Mouse (Mus musculus): Measurements from ENCODE around the gene Bpi. TPM values are rescaled to one million over a fixed set of nuclear protein-coding genes. Genes with fewer than 3 reads are reported as not detected.

Gene Bpi
- total RNA-seq (2023) = not detected

GRCm38 (mm10) chr2:158258005-158258418, at the start of gene Bpi:
Bpi (plus strand) TSS chr2:158258094.

GRCm38 (mm10) chr2:158228670-158229502, 29.0 kb upstream of the Bpi start, which contains the start of gene D630003M21Rik:
D630003M21Rik (minus strand) TSS chr2:158229222.

DNA sequence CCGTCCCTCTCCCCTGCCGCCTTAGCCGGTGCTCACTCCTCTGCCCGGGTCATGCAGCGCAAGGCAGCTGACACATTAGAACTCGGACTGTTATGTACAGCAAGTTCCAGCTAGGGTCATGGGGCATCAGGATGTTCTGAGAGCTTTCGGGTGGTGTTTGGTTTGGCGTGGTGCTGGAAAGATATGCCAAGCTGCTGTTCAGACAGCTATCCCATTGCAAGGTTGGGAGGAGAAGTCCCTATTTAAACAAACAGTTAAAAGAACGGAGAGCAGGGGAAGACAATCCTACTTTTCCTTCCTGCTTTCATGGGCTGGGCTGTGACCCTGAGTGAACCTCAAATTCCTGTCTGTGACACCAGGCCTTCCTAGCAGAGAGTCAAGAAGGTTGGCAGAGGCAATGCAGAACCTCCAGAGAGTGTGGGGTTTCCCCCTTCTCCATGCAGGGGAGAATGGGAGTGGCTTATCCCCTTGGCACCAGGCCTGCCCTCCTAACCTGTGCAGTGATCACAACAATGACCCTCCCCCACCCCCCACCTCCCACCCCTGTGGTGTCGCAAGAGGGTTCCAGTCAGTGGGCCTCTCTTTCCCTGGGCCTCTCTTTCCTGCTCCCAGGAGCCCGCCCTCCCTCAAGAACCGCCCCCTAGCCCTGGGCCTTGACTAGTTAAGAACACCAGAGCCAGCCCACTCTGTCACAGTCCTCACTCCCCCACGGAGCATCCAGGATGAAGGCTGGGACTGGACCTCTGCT, 48.2 kb downstream of the Bpi start, which contains the start of gene Lbp:
Gene Lbp (plus strand): TSS at position 546 of the 748 bp plus-strand sequence.

Other genes starting within 250 kb of the Bpi start
- 26.8 TPM for gene Tti1, start 229.7 kb upstream of the Bpi start, total RNA-seq (2023)
- gene Rprd1b, start 229.6 kb upstream of the Bpi start, total RNA-seq (2023) = 29.9 TPM
- 4.3 TPM for gene Tgm2, start 111.7 kb upstream of the Bpi start, total RNA-seq (2023)
- not detected for gene D630003M21Rik, start 28.9 kb upstream of the Bpi start, total RNA-seq (2023)
- 2.3 TPM for gene Lbp, start 48.4 kb downstream of the Bpi start, total RNA-seq (2023)
- not detected for gene Snhg11, start 117.5 kb downstream of the Bpi start, total RNA-seq (2023)
- 71.5 TPM for gene Ralgapb, start 151.8 kb downstream of the Bpi start, total RNA-seq (2023)
- gene Adig, start 244.5 kb downstream of the Bpi start, total RNA-seq (2023) = not detected